Mouse (Mus musculus) embryonic facial prominence, embryonic 14.5 days (tissue): ENCODE measurements around the gene Tmem72. TPM values are rescaled to one million over a fixed set of nuclear protein-coding genes. Genes with fewer than 3 reads are reported as not detected.

ENCODE experiments used
- microRNA-seq: library from miRNA; unstranded; fragments of <30 nt; microRNA quantifications from one replicate; pipeline ENCODE4, GENCODE M21; 2016; ENCODE audit warnings: borderline number of aligned reads
- polyA plus RNA-seq: library from polyadenylated mRNA; unstranded; fragments of >200 nt; fragmentation: Nextera tagmentation; extraction: Ambion mirVana; gene quantifications from 2 replicates; pipeline ENCODE4 v1.2.1, GENCODE M21; 2014

Tmem72 gene
- polyA plus RNA-seq, 1 experiment from 2014 or later, result 1.0 TPM

Small RNA genes within 50 kb of the gene (microRNA-seq; reads per million reads assigned to microRNA genes)
- 0.50 reads per million for gene Mir7043

Other genes starting within 250 kb of the Tmem72 start
- gene Olfr211, start 227.8 kb downstream of the Tmem72 start, polyA plus RNA-seq, result not detected in 2 replicates
- gene Olfr212, start 210.4 kb downstream of the Tmem72 start, polyA plus RNA-seq, result not detected in 2 replicates
- not detected in 2 replicates for gene Olfr213, start 178.5 kb downstream of the Tmem72 start, polyA plus RNA-seq
- 0.35 and 0.38 TPM in 2 replicates for gene Gm5580, start 165.8 kb downstream of the Tmem72 start, polyA plus RNA-seq
- gene Olfr214, start 162.7 kb downstream of the Tmem72 start, polyA plus RNA-seq, result not detected in 2 replicates
- not detected in 2 replicates for gene Olfr215, start 132.7 kb downstream of the Tmem72 start, polyA plus RNA-seq
- gene Zfp422, start 87.9 kb downstream of the Tmem72 start, polyA plus RNA-seq, result 131 and 154 TPM in 2 replicates
- 23.7 and 27.1 TPM in 2 replicates for gene Depp1, start 66.3 kb downstream of the Tmem72 start, polyA plus RNA-seq
- gene Rassf4, start 43.0 kb downstream of the Tmem72 start, polyA plus RNA-seq, result 17.5 and 17.9 TPM in 2 replicates